Mouse (Mus musculus): ENCODE results near the gene Pde4b. TPM values are rescaled to one million over a fixed set of nuclear protein-coding genes. Genes with fewer than 3 reads are reported as not detected.

Gene Pde4b
- polyA plus RNA-seq, 1 experiment from 2014 or later: 44.5 TPM

GRCm38 (mm10) chr4:102346911-102347492 is 259.7 kb downstream of the Pde4b start:
- no peak for ATAC-seq
- no peaks in the 10 kb centered on the region for H3K4me1 ChIP-seq (ENCODE audit: insufficient read depth, low read depth, low read length)
- no peak for DNase-seq (ENCODE audit: low spot score)
- no peak overlapping the region for H3K9ac ChIP-seq (replicated peaks; ENCODE audit: low read depth)
- H3K4me3 ChIP-seq (ENCODE audit: low read depth, low read length): no peak overlapping the region
- H3K36me3 ChIP-seq (ENCODE audit: insufficient read depth, low read length): no peaks in the 10 kb centered on the region
- TF ChIP-seq EP300 (IDR thresholded peaks at IDR 0.05): no peak
- TF ChIP-seq CTCF (IDR thresholded peaks at IDR 0.05): no peak
- WGBS: 82% methylated on average over 4 of the region's 4 CpGs
- no peak overlapping the region for H3K27ac ChIP-seq (ENCODE audit: low read length)
- no peaks in the 10 kb centered on the region for H3K27me3 ChIP-seq (replicated peaks; ENCODE audit: insufficient read depth, low read length)
- no peaks in the 10 kb centered on the region for H3K9me3 ChIP-seq (ENCODE audit: low read length)
- H3K4me2 ChIP-seq (replicated peaks; ENCODE audit: low read depth, low read length): no peak overlapping the region

- 80% methylated on average over 1 of the region's 1 CpGs for WGBS
These were observed 264.4 kb downstream of the Pde4b start for GRCm38 (mm10) chr4:102351476-102352475.

GRCm38 (mm10) chr4:102353641-102354403 is 266.5 kb downstream of the Pde4b start:
- 78% methylated on average over 3 of the region's 3 CpGs for WGBS
- H3K4me3 ChIP-seq (ENCODE audit: low read depth, low read length): no peak overlapping the region
- H3K9me3 ChIP-seq (ENCODE audit: low read length): no peaks in the 10 kb centered on the region
- TF ChIP-seq EP300 (IDR thresholded peaks at IDR 0.05): no peak
- TF ChIP-seq CTCF (IDR thresholded peaks at IDR 0.05): no peak
- H3K27me3 ChIP-seq (replicated peaks; ENCODE audit: insufficient read depth, low read length): no peaks in the 10 kb centered on the region
- no peaks in the 10 kb centered on the region for H3K4me1 ChIP-seq (ENCODE audit: insufficient read depth, low read depth, low read length)
- no peak overlapping the region for H3K4me2 ChIP-seq (replicated peaks; ENCODE audit: low read depth, low read length)
- no peak overlapping the region for H3K27ac ChIP-seq (ENCODE audit: low read length)
- ATAC-seq (no peak), DNase-seq (ENCODE audit: low spot score) (no peak)
- no peaks in the 10 kb centered on the region for H3K36me3 ChIP-seq (ENCODE audit: insufficient read depth, low read length)
- no peak overlapping the region for H3K9ac ChIP-seq (replicated peaks; ENCODE audit: low read depth)

More at GRCm38 (mm10) chr4:102351476-102352475, 264.4 kb downstream of the Pde4b start:
- ATAC-seq (no peak), DNase-seq (ENCODE audit: low spot score) (no peak)
- H3K9ac ChIP-seq (replicated peaks; ENCODE audit: low read depth): no peak overlapping the region
- no peak overlapping the region for H3K27ac ChIP-seq (ENCODE audit: low read length)
- H3K4me3 ChIP-seq (ENCODE audit: low read depth, low read length): no peak overlapping the region
- no peaks in the 10 kb centered on the region for H3K9me3 ChIP-seq (ENCODE audit: low read length)
- H3K4me1 ChIP-seq (ENCODE audit: insufficient read depth, low read depth, low read length): no peaks in the 10 kb centered on the region
- TF ChIP-seq CTCF (IDR thresholded peaks at IDR 0.05) (no peak), EP300 (IDR thresholded peaks at IDR 0.05) (no peak)
- H3K27me3 ChIP-seq (replicated peaks; ENCODE audit: insufficient read depth, low read length): no peaks in the 10 kb centered on the region
- no peak overlapping the region for H3K4me2 ChIP-seq (replicated peaks; ENCODE audit: low read depth, low read length)
- H3K36me3 ChIP-seq (ENCODE audit: insufficient read depth, low read length): no peaks in the 10 kb centered on the region

GRCm38 (mm10) chr4:102368105-102368735 is 280.9 kb downstream of the Pde4b start:
- Histone ChIP-seq H3K9ac (replicated peaks; ENCODE audit: low read depth) (no peak overlapping the region), H3K36me3 (ENCODE audit: insufficient read depth, low read length) (no peaks in the 10 kb centered on the region), H3K4me2 (replicated peaks; ENCODE audit: low read depth, low read length) (no peak overlapping the region), H3K27me3 (replicated peaks; ENCODE audit: insufficient read depth, low read length) (no peaks in the 10 kb centered on the region), H3K4me1 (ENCODE audit: insufficient read depth, low read depth, low read length) (no peaks in the 10 kb centered on the region), H3K4me3 (ENCODE audit: low read depth, low read length) (no peak overlapping the region), H3K9me3 (ENCODE audit: low read length) (no peaks in the 10 kb centered on the region), H3K27ac (ENCODE audit: low read length) (no peak overlapping the region)
- WGBS: 51% methylated on average over 9 of the region's 9 CpGs
- DNase-seq (ENCODE audit: low spot score) (no peak), ATAC-seq (no peak)
- TF ChIP-seq CTCF (IDR thresholded peaks at IDR 0.05) (no peak), EP300 (IDR thresholded peaks at IDR 0.05) (no peak)

- no peak overlapping the region for H3K27ac ChIP-seq (ENCODE audit: low read length)
- H3K36me3 ChIP-seq (ENCODE audit: insufficient read depth, low read length): no peaks in the 10 kb centered on the region
- no peak for DNase-seq (ENCODE audit: low spot score)
- H3K27me3 ChIP-seq (replicated peaks; ENCODE audit: insufficient read depth, low read length): no peaks in the 10 kb centered on the region
- no peaks in the 10 kb centered on the region for H3K4me1 ChIP-seq (ENCODE audit: insufficient read depth, low read depth, low read length)
- WGBS: 54% methylated on average over 5 of the region's 5 CpGs
- no peak overlapping the region for H3K9ac ChIP-seq (replicated peaks; ENCODE audit: low read depth)
- H3K9me3 ChIP-seq (ENCODE audit: low read length): no peaks in the 10 kb centered on the region
- no peak overlapping the region for H3K4me3 ChIP-seq (ENCODE audit: low read depth, low read length)
- no peak for TF ChIP-seq CTCF (IDR thresholded peaks at IDR 0.05)
- no peak for TF ChIP-seq EP300 (IDR thresholded peaks at IDR 0.05)
- H3K4me2 ChIP-seq (replicated peaks; ENCODE audit: low read depth, low read length): no peak overlapping the region
- no peak for ATAC-seq
These were observed 287.3 kb downstream of the Pde4b start for GRCm38 (mm10) chr4:102374614-102375013.

Data from lung, postnatal 0 days (tissue).